Mouse (Mus musculus): ENCODE measurements around the gene Unc13d. TPM values are rescaled to one million over a fixed set of nuclear protein-coding genes. Genes with fewer than 3 reads are reported as not detected.

Gene Unc13d
- polyA plus RNA-seq, 1 experiment from 2014 or later, result 1.3 TPM

DNA sequence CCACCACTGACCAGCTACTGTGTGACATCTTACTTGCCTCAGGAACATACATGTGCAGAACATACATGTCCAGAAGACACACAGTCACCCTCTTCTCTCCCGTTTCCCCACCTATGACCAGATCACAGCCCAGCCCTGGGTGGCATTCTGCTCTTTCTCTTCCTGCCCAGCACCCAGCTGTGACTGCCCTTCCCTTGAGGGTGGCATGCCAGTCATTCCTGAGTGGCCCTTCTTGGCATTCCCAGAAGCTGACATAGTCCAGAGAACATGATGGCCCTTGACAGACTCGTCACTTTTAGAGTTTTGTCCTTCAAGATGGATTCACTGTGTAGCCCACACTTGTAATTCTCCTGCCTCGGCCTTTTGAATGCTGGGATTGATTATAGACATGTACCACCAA is 5.2 kb downstream of the Unc13d start:
- Histone ChIP-seq H3K36me3 (no peaks in the 10 kb centered on the region), H3K27ac (replicated peaks) (no peak overlapping the region), H3K27me3 (no peaks in the 10 kb centered on the region), H3K4me3 (no peak overlapping the region), H3K4me1 (replicated peaks) (peaks cover 7% of the 10 kb centered on the region; the same call in 1 of the 2 replicates), H3K9ac (no peak overlapping the region), H3K9me3 (no peaks in the 10 kb centered on the region), H3K4me2 (no peak overlapping the region)
- no peak for ATAC-seq (ENCODE audit: low read depth)
- WGBS, result 86% methylated on average over 3 of the region's 3 CpGs

DNA sequence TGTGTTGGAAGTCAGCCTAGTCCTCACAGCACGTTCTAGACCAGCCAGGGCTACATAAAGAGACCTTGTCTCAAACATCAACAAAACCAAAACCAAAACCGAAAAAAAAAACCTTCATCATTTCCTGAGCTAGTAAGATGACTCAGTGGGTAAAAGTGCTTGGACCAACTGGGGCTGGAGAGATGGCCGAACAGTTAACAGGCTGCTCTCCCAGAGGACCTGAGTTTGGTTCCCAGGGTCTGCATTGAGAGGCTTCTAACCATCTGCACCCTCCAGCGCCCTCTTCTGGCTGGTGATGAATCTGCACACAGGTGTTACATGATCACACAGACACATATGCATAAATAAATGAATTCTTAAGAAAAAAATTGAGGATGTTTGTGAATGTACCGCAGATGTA is 6.3 kb downstream of the Unc13d start:
- no peaks in the 10 kb centered on the region for H3K27me3 ChIP-seq
- no peaks in the 10 kb centered on the region for H3K4me1 ChIP-seq (replicated peaks)
- no peak for ATAC-seq (ENCODE audit: low read depth)
- no peak overlapping the region for H3K4me3 ChIP-seq
- H3K9me3 ChIP-seq, result no peaks in the 10 kb centered on the region
- WGBS, result 61% methylated on average over 5 of the region's 5 CpGs
- no peaks in the 10 kb centered on the region for H3K36me3 ChIP-seq
- no peak overlapping the region for H3K4me2 ChIP-seq
- H3K27ac ChIP-seq (replicated peaks), result no peak overlapping the region
- H3K9ac ChIP-seq, result no peak overlapping the region

DNA sequence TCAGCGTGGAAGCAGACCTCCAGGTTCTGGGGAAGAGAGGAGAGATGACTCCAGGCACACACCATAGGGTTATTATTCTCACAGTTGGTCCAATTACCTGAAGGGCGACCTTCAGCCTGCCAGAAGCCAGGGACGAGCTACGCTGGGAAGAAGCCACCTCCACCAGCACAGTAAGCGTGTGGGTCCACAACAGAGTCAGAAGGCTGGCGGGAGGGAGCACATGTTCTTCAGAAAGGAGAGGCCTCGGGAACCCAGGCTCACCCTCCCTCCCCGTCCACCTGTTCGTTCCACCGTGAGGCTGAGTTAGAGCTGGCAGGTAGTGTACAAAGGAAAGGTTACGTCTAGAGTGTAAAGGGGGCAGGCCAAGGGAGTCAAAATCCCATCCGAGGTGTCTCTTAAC is 12.4 kb downstream of the Unc13d start:
- 84% methylated on average over 12 of the region's 12 CpGs for WGBS
- no peak overlapping the region for H3K4me2 ChIP-seq
- H3K27me3 ChIP-seq, result no peaks in the 10 kb centered on the region
- no peaks in the 10 kb centered on the region for H3K4me1 ChIP-seq (replicated peaks)
- no peak overlapping the region for H3K9ac ChIP-seq
- H3K27ac ChIP-seq (replicated peaks), result no peak overlapping the region
- H3K9me3 ChIP-seq, result no peaks in the 10 kb centered on the region
- no peak overlapping the region for H3K4me3 ChIP-seq
- H3K36me3 ChIP-seq, result peaks cover 30% of the 10 kb centered on the region
- ATAC-seq (ENCODE audit: low read depth), result no peak

DNA sequence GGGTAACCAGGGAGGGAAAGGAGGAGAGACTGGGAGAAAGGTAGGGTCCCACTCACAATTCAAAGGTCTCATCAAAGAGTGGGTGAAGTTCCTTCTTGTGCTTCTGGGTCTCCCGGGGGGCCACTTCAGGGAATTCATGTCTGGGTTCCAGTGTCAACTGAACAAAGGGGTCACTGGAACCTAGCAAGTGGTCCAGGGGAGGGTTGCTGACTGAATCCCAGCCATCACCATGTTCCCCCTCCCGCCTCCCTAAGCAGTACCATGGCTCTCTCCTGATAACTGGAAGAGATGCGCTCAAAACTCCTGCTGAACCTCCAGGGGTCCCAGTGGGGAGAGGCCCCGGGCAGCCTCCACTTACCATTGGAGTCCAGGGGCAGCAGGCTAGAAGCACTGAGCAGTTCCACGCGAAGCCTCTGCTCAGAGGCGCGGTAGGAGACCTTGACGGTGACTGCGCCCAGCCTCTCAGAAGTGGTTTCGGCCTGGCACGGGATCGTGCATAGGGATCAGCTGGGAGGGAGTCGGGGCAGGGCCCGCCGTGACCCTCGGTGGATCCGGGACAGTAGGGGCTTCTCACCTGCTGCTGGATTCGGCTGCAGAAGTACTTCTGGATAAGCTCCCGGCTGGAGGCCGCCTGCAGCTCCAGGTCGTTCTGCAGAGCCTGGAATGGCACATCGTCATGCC is 13.4 kb downstream of the Unc13d start:
- Histone ChIP-seq H3K27me3 (no peaks in the 10 kb centered on the region), H3K4me2 (no peak overlapping the region), H3K4me1 (replicated peaks) (no peaks in the 10 kb centered on the region), H3K9me3 (no peaks in the 10 kb centered on the region), H3K36me3 (peaks cover 40% of the 10 kb centered on the region), H3K27ac (replicated peaks) (no peak overlapping the region), H3K9ac (no peak overlapping the region), H3K4me3 (no peak overlapping the region)
- 66% methylated on average over 23 of the region's 23 CpGs for WGBS
- ATAC-seq (ENCODE audit: low read depth), result no peak

DNA sequence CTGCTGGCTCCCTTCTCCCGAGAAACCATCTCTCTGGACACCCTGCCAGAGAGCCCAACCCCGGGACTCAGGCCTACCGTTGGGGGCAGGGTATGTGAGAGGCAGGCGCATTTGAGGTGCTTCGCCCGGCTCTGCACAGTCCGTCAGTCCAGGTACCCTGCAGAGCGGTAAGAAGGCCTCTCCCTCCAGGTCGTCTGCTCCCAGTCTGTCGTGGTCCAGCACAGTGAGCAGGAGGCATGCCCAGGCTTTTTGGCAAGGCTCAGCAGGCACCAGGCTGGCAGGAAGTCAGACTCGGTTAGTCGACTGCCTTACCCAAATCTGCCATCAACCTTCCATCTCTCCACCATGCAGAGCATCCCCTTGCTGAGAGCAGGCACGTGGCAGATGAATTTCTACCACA is 14.2 kb downstream of the Unc13d start:
- Histone ChIP-seq H3K4me1 (replicated peaks) (no peaks in the 10 kb centered on the region), H3K9me3 (no peaks in the 10 kb centered on the region), H3K9ac (no peak overlapping the region), H3K27ac (replicated peaks) (no peak overlapping the region), H3K4me2 (no peak overlapping the region), H3K36me3 (peaks cover 48% of the 10 kb centered on the region), H3K27me3 (no peaks in the 10 kb centered on the region), H3K4me3 (no peak overlapping the region)
- WGBS, result 62% methylated on average over 13 of the region's 13 CpGs
- no peak for ATAC-seq (ENCODE audit: low read depth)

DNA sequence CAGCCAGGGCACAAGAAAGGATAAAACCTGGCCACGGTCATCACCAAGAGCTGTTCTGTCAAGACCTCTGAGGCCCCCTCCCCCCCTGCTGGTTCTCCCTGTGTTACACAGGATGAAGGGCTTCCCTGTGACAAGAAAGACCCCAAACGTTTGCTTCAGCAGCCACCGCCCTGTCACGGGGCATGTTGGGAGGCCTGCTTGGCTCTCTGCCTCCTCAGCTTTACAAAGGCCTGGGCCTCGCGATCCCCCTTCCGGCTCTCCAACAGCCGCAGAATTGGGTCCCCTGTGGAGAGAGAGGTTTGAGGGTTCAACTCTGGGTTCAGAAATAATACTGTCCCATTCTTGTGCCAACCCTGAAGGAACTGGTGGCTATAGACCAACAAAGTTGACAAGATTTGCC is 15.2 kb downstream of the Unc13d start:
- H3K27me3 ChIP-seq, result no peaks in the 10 kb centered on the region
- no peak overlapping the region for H3K9ac ChIP-seq
- H3K27ac ChIP-seq (replicated peaks), result no peak overlapping the region
- no peak for ATAC-seq (ENCODE audit: low read depth)
- 58% methylated on average over 8 of the region's 8 CpGs for WGBS
- H3K9me3 ChIP-seq, result no peaks in the 10 kb centered on the region
- no peak overlapping the region for H3K4me3 ChIP-seq
- H3K4me1 ChIP-seq (replicated peaks), result no peaks in the 10 kb centered on the region
- H3K4me2 ChIP-seq, result no peak overlapping the region
- peaks cover 58% of the 10 kb centered on the region for H3K36me3 ChIP-seq

DNA sequence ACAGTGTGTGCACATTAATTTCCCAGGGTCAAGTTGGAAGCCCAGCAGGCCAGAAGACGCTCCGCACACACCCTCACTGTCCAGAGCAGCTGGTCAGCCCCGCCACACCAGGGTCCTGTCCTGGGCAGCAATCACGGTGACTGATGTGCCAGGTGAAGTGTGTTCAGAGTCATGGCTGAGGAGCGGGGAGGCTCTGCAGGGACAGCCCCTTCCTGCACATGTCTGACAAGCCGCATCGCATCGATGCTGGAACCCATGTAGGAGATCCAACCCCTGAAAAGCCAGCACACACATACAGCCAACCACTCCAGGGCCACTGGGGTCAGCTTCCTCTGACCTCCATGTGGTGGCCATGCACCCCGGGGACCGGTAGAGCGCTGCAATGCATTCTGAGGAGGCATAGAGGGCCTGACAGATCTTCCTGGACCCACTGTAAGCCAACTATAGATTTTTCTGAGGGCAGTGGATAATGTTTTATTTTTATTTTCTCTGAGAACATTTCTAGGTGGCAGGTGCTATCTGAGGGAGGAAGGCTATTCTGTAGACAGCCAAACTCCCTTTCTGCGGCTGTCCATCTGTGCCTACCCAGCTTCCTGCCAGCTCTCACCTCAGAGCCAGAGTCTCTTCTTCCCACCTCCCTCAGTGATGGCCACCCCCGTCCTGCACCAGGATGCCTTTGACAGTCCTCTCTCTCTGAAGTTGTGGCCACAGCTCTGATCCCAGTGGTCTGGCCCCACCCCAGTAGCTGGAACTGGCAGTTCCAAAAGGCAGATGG is 15.9 kb downstream of the Unc13d start:
- no peak overlapping the region for H3K27ac ChIP-seq (replicated peaks)
- WGBS, result 88% methylated on average over 13 of the region's 13 CpGs
- no peaks in the 10 kb centered on the region for H3K9me3 ChIP-seq
- no peaks in the 10 kb centered on the region for H3K4me1 ChIP-seq (replicated peaks)
- H3K4me3 ChIP-seq, result no peak overlapping the region
- no peak overlapping the region for H3K4me2 ChIP-seq
- no peak overlapping the region for H3K9ac ChIP-seq
- no peak for ATAC-seq (ENCODE audit: low read depth)
- H3K27me3 ChIP-seq, result no peaks in the 10 kb centered on the region
- peaks cover 65% of the 10 kb centered on the region for H3K36me3 ChIP-seq

DNA sequence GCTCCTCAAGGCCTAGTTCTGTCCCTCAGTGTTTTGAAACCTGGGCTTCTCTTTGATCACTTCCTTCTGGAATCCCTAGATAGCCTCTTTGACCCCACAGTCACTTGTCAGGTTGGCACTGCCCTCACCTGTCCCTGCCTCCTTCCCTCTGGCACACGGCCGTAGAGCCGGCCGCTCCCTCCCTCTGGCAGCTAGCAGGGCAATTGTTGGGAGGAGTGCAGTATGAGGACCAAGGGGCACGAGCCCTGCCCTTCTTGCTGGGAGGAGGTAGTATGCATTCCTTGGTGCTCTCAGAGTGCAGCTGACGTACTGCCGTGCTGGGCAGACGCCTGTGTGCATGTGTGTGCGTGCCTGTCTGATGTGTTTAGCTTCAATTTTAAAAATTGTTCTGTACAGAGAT is 17.2 kb downstream of the Unc13d start:
- Histone ChIP-seq H3K27me3 (no peaks in the 10 kb centered on the region), H3K36me3 (peaks cover 77% of the 10 kb centered on the region), H3K27ac (replicated peaks) (no peak overlapping the region), H3K4me2 (no peak overlapping the region), H3K9me3 (no peaks in the 10 kb centered on the region), H3K4me3 (no peak overlapping the region), H3K9ac (no peak overlapping the region), H3K4me1 (replicated peaks) (no peaks in the 10 kb centered on the region)
- ATAC-seq (ENCODE audit: low read depth), result no peak
- WGBS, result 92% methylated on average over 9 of the region's 9 CpGs

DNA sequence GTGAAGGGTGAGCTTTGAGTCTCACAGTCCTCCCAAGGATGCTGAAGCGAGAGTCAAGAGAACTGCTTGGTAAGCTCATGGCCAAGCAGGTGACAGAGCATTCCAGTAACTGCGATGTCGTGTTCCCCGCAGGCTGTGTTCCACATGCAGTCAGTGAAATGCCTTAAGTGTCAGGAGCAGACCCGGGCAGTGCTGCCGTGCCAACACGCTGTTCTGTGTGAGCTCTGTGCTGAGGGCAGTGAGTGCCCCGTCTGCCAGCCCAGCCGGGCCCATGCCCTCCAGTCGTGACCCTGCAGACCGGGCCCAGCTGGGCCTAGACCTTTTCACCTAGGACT is 18.1 kb downstream of the Unc13d start:
- Histone ChIP-seq H3K9me3 (no peaks in the 10 kb centered on the region), H3K27ac (replicated peaks) (no peak overlapping the region), H3K36me3 (peaks cover 87% of the 10 kb centered on the region), H3K27me3 (no peaks in the 10 kb centered on the region), H3K4me1 (replicated peaks) (no peaks in the 10 kb centered on the region), H3K4me2 (no peak overlapping the region), H3K4me3 (no peak overlapping the region), H3K9ac (no peak overlapping the region)
- no peak for ATAC-seq (ENCODE audit: low read depth)
- 96% methylated on average over 11 of the region's 11 CpGs for WGBS

DNA sequence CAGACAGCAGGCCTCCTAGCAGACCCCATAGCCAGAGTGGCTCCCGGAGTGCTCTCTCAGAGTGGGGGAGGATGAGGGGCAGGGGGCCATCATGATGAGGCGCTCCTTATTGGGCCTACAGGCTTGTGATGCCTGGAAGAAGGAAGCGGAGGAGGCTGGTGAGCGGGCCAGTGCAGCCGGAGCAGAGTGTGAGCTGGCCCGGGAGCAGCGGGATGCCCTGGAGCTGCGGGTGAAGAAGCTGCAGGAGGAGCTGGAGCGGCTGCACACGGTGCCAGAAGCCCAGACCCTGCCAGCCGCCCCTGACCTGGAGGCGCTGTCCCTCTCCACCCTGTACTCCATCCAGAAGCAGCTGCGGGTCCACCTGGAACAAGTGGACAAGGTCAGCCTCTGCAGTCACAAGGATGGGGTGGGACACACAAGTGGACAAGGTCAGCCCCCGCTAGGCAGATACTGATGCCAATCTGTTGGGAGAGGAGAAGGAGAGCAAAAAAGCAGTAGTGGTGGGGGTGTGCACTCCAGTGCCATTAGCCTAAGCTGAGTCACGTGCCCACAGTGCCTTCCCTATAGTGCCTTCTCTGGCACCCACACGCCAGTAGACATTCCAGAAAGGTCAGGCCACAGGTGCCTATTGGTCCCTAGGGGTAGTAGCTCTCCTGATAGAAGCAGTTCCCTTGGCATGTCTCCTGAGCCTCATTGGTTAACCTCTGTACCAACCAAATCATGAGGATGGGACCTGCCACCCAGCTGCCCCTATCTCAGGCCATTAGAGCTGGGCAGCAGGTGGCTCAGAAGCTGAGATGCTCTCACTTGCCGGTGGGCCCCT is 18.7 kb downstream of the Unc13d start:
- H3K27me3 ChIP-seq, result no peaks in the 10 kb centered on the region
- no peak for ATAC-seq (ENCODE audit: low read depth)
- WGBS, result 92% methylated on average over 17 of the region's 17 CpGs
- H3K4me3 ChIP-seq, result no peak overlapping the region
- no peak overlapping the region for H3K4me2 ChIP-seq
- H3K4me1 ChIP-seq (replicated peaks), result no peaks in the 10 kb centered on the region
- no peaks in the 10 kb centered on the region for H3K9me3 ChIP-seq
- H3K36me3 ChIP-seq, result peaks cover 93% of the 10 kb centered on the region
- no peak overlapping the region for H3K9ac ChIP-seq
- no peak overlapping the region for H3K27ac ChIP-seq (replicated peaks)

DNA sequence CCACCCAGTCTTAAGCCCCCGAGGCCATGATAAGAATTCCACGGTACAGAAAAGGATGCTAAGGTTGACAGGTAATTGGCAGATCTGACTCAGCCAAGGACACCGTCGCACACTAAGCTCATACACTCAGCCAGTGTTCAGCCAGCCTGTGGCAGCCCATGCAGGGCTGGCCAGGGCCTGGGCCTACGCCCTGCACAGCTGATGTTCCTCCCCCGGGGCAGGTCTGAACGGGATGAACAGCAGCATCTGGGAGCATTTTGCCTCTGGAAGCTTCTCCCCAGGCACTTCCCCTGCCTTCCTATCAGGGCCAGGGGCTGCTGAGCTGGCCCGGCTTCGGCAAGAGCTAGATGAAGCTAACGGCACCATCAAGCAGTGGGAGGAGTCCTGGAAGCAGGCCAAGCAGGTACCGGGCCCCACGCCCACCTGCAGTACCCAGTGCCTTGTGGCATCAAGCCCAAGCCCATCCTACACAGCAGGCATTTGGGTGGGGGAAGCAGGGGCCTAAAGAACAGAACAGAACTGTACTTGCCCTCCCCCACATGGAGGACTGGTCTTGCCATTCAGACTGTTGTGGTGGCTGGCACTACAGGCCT is 19.6 kb downstream of the Unc13d start:
- ATAC-seq (ENCODE audit: low read depth), result no peak
- peaks cover 98% of the 10 kb centered on the region for H3K36me3 ChIP-seq
- no peak overlapping the region for H3K4me3 ChIP-seq
- no peak overlapping the region for H3K4me2 ChIP-seq
- H3K27me3 ChIP-seq, result no peaks in the 10 kb centered on the region
- 82% methylated on average over 12 of the region's 12 CpGs for WGBS
- no peaks in the 10 kb centered on the region for H3K4me1 ChIP-seq (replicated peaks)
- H3K27ac ChIP-seq (replicated peaks), result no peak overlapping the region
- H3K9me3 ChIP-seq, result no peaks in the 10 kb centered on the region
- H3K9ac ChIP-seq, result no peak overlapping the region

DNA sequence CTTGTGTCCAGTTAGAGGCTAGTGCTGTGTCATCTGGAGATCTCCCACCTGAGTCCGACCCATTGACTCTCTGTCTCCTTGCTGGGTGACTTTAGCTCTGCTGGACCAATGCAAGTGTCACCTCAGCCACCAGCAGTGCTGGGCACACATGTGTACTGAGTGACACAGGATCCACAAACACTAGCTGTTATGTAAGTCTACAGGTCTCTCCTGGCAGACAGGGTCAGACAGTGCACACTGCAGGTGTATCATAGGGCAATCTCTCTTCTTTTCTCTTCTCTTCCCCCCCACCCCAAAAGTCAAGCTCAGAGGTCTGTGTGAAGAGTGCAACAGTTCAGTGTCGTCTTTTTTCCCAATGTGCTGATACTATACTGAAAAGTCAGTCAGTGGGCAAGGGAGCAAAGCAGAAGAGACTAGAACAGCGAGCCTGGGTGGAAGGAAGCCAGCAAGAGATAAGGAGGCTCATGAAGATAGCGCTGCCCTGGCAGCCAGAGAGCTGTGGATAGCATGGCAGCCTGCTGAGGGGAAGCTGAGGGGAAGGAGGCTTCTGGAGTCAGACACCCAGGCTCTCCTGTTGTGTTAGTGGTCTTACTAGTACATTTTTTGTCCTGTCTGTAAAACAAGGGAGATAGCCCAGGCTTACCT is 20.4 kb downstream of the Unc13d start:
- H3K4me2 ChIP-seq, result no peak overlapping the region
- 95% methylated on average over 4 of the region's 4 CpGs for WGBS
- no peak for ATAC-seq (ENCODE audit: low read depth)

More for the DNA sequence above, 20.4 kb downstream of the Unc13d start:
- no peaks in the 10 kb centered on the region for H3K9me3 ChIP-seq
- no peaks in the 10 kb centered on the region for H3K4me1 ChIP-seq (replicated peaks)
- no peaks in the 10 kb centered on the region for H3K27me3 ChIP-seq
- H3K4me3 ChIP-seq, result no peak overlapping the region
- peaks cover 100% of the 10 kb centered on the region for H3K36me3 ChIP-seq
- H3K9ac ChIP-seq, result no peak overlapping the region
- H3K27ac ChIP-seq (replicated peaks), result no peak overlapping the region
